Mouse (Mus musculus): Measurements from ENCODE around the gene Phf20.

GRCm38 (mm10) chr2:156310455-156310854 is 114.2 kb downstream of the Phf20 start:
- TF ChIP-seq GATA1 (IDR thresholded peaks at IDR 0.05; ENCODE audit: low read length) (no peak), TAL1 (IDR thresholded peaks at IDR 0.05; ENCODE audit: low read length) (no peak)
